Mouse (Mus musculus) stomach, embryonic 16.5 days (tissue): ENCODE data around the gene Erbb2. TPM values are rescaled to one million over a fixed set of nuclear protein-coding genes. Genes with fewer than 3 reads are reported as not detected.

ENCODE experiments used
- ATAC-seq: fragments of 200-750 bp; cut with Nextera tagmentation; 2 replicates; pipeline ENCODE4 v1.8.0; 2017; ENCODE audit warnings: moderate number of reproducible peaks, moderate TSS enrichment; ENCODE audit not compliant: insufficient read depth, low FRiP score
- H3K27ac ChIP-seq: fragments of 300-500 bp; sonication (generic); 2 replicates; pipeline ENCODE4 v1.5.1; 2014; ENCODE audit warnings: low read length
- H3K27me3 ChIP-seq: fragments of 300-500 bp; sonication (generic); 2 replicates; pipeline ENCODE4 v1.6.1; 2014; ENCODE audit warnings: low read length, control low read depth, mixed read lengths; ENCODE audit not compliant: control insufficient read depth, insufficient read depth
- H3K36me3 ChIP-seq: fragments of 300-500 bp; sonication (generic); 2 replicates; pipeline ENCODE4 v1.6.1; 2014; ENCODE audit warnings: low read length; ENCODE audit not compliant: control insufficient read depth, insufficient read depth
- H3K4me1 ChIP-seq: fragments of 300-500 bp; sonication (generic); 2 replicates; pipeline ENCODE4 v1.6.1; 2014; ENCODE audit warnings: low read length, control low read depth, mixed read lengths; ENCODE audit not compliant: control insufficient read depth, insufficient read depth
- H3K4me2 ChIP-seq: fragments of 300-500 bp; sonication (generic); 2 replicates; pipeline ENCODE4 v1.6.1; 2014; ENCODE audit warnings: low read depth, low read length, mixed read lengths
- H3K4me3 ChIP-seq: fragments of 300-500 bp; sonication (generic); replicated peaks from 2 replicates; pipeline ENCODE4 v1.5.1; 2014; ENCODE audit warnings: mild to moderate bottlenecking, low read length
- H3K9ac ChIP-seq: fragments of 300-500 bp; sonication (generic); 2 replicates; pipeline ENCODE4 v1.6.1; 2014; ENCODE audit warnings: low read length
- H3K9me3 ChIP-seq: fragments of 300-500 bp; sonication (generic); replicated peaks from 2 replicates; pipeline ENCODE4 v1.6.1; 2016; ENCODE audit warnings: low read length, control low read depth; ENCODE audit not compliant: control insufficient read depth
- WGBS: fragments of 180-500 bp; shearing (Covaris S2); extraction: QIAGEN DNeasy Blood & Tissue Kit; methylation state at CpG from one replicate; pipeline ENCODE4 v1.1.7; 2014; 5-methylcytosine and 5-hydroxymethylcytosine counted together
- polyA plus RNA-seq: library from polyadenylated mRNA; unstranded; fragments of >200 nt; fragmentation: Nextera tagmentation; extraction: Ambion mirVana; gene quantifications from 2 replicates; pipeline ENCODE4 v1.2.1, GENCODE M21; 2015

Gene Erbb2
- polyA plus RNA-seq, 1 experiment from 2014 or later: 52.1 TPM

DNA sequence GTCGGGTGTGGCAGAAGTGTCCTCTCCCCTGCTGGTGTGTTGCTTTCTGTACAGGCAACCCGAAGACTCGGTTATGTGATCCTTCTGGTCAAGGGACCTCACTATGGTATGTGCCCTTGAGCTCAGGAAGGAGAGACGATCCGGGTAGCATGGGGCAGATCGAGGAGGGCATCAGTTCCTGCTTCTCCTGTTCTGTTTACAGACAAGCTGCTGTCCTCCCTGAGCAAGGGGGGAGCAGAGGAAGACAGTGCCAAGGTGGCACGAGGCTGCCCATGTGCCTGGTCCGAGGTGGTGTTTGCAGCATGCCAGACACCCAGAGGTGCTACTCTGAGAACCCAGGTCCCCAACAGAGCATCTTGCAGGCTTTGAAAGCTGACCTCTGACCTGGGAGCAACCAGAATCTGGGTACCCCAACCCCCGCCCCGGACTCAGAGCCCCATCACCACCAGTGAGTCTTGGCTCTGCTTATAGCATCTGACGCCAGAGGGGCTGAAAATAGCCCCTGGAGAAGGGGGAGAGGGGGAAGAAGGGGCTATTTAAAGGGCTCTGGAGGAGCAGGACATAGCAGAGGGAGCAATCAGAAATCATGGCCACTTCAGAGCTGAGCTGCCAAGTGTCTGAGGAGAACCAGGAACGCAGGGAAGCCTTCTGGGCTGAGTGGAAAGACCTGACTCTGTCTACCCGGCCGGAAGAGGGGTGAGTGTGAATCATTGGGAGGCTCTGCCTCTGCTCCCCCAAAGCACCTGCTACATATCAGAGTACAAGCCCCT lies 28.8 kb upstream of the Erbb2 start, which contains the start of gene Tcap:
Tcap (plus strand) TSS at position 551 of the 770 bp plus-strand sequence.
- H3K27me3 ChIP-seq: peaks cover 24% of the 10 kb centered on the region
- no peak within 1 kb of the TSS for H3K4me2 ChIP-seq
- H3K36me3 ChIP-seq: 0 out of 2 replicates have a peak, but pooled peaks cover under 1% of the 10 kb centered on the region
- H3K27ac ChIP-seq: no peak within 1 kb of the TSS
- 64% methylated on average over 14 of the region's 14 CpGs for WGBS
- H3K4me3 ChIP-seq: no peak within 1 kb of the TSS
- H3K9ac ChIP-seq: no peak within 1 kb of the TSS
- H3K4me1 ChIP-seq: no peaks in the 10 kb centered on the region
- H3K9me3 ChIP-seq: no peaks in the 10 kb centered on the region
- no peak for ATAC-seq

DNA sequence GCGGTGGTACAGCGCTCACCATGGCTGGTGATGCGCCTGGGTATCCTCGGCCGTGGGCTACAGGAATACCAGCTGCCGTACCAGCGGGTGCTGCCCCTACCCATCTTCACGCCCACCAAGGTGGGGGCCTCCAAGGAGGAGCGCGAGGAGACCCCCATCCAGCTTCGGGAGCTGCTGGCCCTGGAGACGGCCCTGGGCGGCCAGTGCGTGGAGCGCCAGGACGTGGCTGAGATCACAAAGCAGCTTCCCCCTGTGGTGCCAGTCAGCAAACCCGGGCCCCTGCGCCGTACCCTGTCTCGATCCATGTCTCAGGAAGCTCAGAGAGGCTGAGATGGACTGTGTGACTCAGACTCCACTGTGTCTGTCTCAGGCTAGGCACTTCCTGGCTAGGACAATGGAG lies 28.1 kb upstream of the Erbb2 start:
- no peaks in the 10 kb centered on the region for H3K9me3 ChIP-seq
- H3K27me3 ChIP-seq: peaks cover 27% of the 10 kb centered on the region
- no peak overlapping the region for H3K9ac ChIP-seq
- H3K4me1 ChIP-seq: peaks cover under 1% of the 10 kb centered on the region; the same call in 1 of the 2 replicates
- no peak overlapping the region for H3K4me3 ChIP-seq
- ATAC-seq: no peak
- 77% methylated on average over 20 of the region's 20 CpGs for WGBS
- H3K27ac ChIP-seq: no peak overlapping the region
- H3K36me3 ChIP-seq: no peaks in the 10 kb centered on the region
- H3K4me2 ChIP-seq: no peak overlapping the region

DNA sequence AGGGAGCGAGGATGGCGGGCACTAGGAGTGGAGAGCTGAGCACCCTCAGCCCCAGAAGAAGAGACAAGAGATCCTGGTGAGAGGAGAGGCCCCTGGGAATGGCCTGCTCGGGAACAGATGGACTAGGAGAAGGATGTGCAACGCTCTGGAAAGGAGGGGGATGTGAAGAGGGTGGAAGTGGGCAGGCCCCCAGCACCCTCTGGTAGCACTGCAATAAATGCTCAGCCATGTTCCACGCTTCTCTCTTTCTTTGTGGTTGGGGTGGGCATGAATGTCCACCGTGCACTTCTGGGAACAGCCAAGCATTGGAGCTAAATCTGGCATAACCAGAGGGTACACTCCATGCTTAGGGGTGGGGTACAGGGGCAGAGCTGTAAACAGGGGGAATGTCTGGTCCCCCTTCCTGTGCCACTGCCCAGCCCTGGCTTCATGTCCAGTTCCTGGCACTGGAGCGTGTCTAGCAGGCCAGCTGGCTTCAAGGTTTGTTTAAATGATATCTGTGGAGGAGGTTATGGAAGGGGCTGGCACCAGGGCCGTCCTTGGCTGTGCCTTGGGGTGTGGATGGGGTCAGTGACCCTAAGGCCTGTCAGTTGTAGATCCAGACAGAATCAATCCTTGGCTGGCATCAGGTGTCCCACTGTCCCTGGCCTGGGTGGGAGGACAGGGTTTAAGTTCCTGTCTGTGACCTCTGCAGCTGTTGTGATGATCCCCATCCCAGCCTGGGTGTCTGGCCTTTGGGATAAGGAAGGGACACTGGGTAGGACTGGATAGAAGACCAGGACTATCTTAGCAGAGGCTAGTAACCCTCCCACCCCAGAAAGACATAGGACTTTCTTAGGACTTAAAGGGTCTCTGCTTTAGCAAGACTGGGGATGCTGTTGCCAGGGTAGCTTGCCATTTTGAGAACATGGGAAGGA lies 27.3 kb upstream of the Erbb2 start:
- WGBS: 65% methylated on average over 8 of the region's 8 CpGs
- no peak for ATAC-seq
- peaks cover 27% of the 10 kb centered on the region for H3K27me3 ChIP-seq

DNA sequence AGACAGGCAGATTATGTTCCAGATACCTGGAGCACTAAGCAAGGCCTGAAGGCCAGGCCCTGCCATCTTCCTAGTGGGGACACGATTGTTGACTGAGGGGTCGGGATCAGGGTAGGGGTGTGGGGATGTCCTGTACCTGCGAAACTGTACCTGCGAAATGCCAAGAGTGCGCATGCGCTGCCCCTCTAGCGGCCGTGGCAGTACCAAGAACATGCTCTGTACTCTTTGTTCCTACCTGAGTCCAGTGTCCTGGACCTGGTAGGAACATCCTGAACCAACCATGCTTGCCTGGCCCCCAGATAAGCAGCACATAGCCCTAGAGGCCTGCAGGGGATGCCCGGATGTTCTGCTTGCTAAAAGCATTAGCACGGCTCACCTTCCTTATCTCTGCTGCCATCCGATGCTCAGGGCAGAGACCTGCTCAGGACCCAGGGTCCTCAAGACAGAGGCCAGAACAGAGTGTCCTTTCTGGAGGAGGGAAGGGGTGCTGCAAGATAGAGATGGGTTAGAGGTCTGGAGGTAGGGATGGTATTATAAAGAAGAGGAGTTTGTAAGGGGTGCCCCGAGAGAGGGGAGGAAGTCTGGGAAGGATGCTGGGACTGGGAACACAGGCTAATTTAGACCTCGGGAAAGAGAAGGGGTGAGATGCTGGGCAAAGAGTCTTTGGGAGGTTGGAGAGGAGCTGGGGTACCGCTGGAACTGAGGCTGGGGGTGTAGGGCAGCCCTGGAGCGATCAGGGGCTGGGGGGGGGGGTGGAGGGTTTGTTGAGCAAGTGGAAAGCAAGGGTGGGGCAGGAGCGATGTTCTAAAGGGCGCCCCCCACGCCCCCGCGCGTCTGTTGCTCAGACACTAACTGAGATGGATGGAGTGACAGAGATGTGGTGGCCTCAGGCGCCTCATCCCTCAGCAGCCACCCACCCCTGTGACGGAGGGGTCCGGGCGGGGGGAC lies 26.4 kb upstream of the Erbb2 start, which contains the start of gene Pnmt:
Pnmt (plus strand) TSS at position 813 of the 948 bp plus-strand sequence.
- peaks cover 27% of the 10 kb centered on the region for H3K27me3 ChIP-seq
- ATAC-seq: no peak
- no peaks in the 10 kb centered on the region for H3K9me3 ChIP-seq
- H3K36me3 ChIP-seq: no peaks in the 10 kb centered on the region
- H3K27ac ChIP-seq: no peak within 1 kb of the TSS
- H3K4me3 ChIP-seq: no peak within 1 kb of the TSS
- no peak within 1 kb of the TSS for H3K9ac ChIP-seq
- peaks cover 2% of the 10 kb centered on the region; the same call in 1 of the 2 replicates for H3K4me1 ChIP-seq
- peak within 1 kb of the TSS; percentile 24; the same call in 1 of the 2 replicates for H3K4me2 ChIP-seq
- 42% methylated on average over 25 of the region's 25 CpGs for WGBS

More for the DNA sequence above, 27.3 kb upstream of the Erbb2 start:
- Histone ChIP-seq H3K9me3 (no peaks in the 10 kb centered on the region), H3K27ac (no peak overlapping the region), H3K4me2 (no peak overlapping the region), H3K4me1 (peaks cover 2% of the 10 kb centered on the region; the same call in 1 of the 2 replicates), H3K36me3 (no peaks in the 10 kb centered on the region), H3K4me3 (no peak overlapping the region), H3K9ac (no peak overlapping the region)

DNA sequence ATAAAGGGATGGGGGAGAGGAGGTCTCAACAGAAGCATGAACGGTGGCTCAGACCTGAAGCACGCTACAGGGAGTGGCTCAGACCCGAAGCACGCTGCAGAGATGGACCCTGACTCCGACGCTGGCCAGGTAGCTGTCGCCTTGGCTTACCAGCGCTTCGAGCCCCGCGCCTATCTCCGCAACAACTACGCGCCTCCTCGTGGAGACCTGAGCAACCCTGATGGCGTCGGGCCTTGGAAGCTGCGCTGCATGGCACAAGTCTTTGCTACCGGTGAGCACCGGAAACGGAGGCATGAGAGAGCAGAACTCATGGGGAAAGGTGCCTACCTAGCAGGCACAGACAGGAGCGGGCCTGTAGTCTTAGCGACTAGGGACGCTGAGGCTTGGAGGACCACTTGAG lies 25.7 kb upstream of the Erbb2 start:
- WGBS: 13% methylated on average over 24 of the region's 24 CpGs
- no peak for ATAC-seq
- Histone ChIP-seq H3K27me3 (peaks cover 27% of the 10 kb centered on the region), H3K36me3 (no peaks in the 10 kb centered on the region), H3K9ac (no peak overlapping the region), H3K4me2 (peak overlapping the region; percentile 24; the same call in 1 of the 2 replicates), H3K4me1 (peaks cover 2% of the 10 kb centered on the region; the same call in 1 of the 2 replicates), H3K27ac (no peak overlapping the region), H3K9me3 (no peaks in the 10 kb centered on the region), H3K4me3 (no peak overlapping the region)

DNA sequence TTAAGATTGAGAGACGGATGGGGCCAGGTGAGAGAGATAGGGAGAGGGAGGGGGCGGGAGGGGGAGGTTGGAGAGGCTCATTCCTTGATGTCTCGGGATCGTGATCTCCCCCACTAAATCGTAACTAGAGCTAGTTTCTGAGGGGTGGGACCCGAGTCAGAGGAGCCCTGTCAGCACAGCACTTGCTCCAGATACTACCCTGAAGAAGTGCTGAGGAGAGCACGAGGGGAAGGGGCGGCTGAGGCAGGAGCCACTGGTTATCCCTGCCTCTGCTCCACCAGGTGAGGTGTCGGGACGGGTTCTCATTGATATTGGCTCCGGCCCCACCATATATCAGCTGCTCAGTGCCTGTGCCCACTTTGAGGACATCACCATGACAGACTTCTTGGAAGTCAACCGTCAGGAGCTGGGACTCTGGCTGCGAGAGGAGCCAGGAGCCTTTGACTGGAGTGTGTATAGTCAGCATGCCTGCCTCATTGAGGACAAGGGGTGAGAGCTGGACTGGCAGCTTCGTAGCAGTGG lies 25.2 kb upstream of the Erbb2 start:
- peaks cover 6% of the 10 kb centered on the region for H3K4me1 ChIP-seq
- no peaks in the 10 kb centered on the region for H3K36me3 ChIP-seq
- H3K27me3 ChIP-seq: peaks cover 27% of the 10 kb centered on the region
- 48% methylated on average over 14 of the region's 14 CpGs for WGBS
- H3K4me2 ChIP-seq: no peak overlapping the region
- no peak overlapping the region for H3K27ac ChIP-seq
- no peak for ATAC-seq
- no peaks in the 10 kb centered on the region for H3K9me3 ChIP-seq
- no peak overlapping the region for H3K9ac ChIP-seq
- no peak overlapping the region for H3K4me3 ChIP-seq

DNA sequence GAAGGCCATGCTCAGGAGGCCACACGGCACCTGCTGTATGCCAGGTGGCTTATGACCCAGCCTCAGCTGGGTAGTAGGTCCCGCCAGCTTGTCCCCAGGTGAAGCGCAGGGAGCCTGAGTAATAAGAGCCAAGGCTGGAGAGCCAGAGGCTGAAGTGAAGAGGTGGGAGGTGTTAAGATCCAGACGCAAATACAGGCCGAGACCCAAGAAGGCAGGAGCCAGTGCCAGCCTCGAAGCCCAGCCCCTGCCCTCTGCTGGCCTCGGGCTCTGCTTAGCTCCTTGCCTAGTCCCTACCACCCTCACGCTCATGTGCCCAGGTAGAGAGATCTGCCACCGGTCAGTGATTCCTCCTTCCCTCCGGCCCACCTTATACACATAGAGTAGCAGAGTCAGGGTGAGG lies 24.0 kb upstream of the Erbb2 start:
- peaks cover 17% of the 10 kb centered on the region for H3K4me1 ChIP-seq
- H3K9ac ChIP-seq: no peak overlapping the region
- no peak overlapping the region for H3K4me3 ChIP-seq
- no peaks in the 10 kb centered on the region for H3K36me3 ChIP-seq
- H3K4me2 ChIP-seq: no peak overlapping the region
- H3K27me3 ChIP-seq: peaks cover 27% of the 10 kb centered on the region
- no peaks in the 10 kb centered on the region for H3K9me3 ChIP-seq
- no peak overlapping the region for H3K27ac ChIP-seq
- no peak for ATAC-seq
- WGBS: 79% methylated on average over 10 of the region's 10 CpGs

DNA sequence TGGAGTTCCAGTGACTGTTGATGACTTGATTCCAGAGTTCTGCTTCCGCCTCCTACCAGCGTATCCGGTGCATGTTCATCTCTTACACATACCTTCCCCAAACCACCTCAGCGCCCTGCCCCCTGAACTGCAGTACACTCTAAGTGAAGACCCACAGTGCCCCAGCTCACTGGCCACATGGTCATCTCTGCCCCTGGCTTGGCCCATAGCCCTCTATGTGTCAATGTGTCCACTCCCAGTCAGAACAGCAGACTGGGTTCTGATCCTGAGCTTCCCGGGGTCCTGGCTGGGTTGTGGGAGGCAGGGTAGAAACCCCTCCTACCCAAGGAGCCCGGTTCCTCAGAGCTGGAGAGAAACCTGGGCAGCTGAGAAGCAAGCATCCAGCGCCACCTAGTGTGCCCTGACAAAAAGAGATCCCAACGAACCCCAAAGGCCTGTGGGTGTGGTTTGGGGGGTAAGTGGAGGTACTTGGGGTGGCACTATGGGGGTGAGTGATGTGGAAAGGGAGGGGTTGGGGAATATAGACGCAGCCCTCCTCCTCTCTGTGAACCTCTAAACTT lies 23.0 kb upstream of the Erbb2 start:
- no peaks in the 10 kb centered on the region for H3K9me3 ChIP-seq
- H3K4me2 ChIP-seq: no peak overlapping the region
- no peak overlapping the region for H3K4me3 ChIP-seq
- no peaks in the 10 kb centered on the region for H3K36me3 ChIP-seq
- no peak for ATAC-seq
- no peak overlapping the region; the same call in 1 of the 2 replicates for H3K9ac ChIP-seq
- peaks cover 27% of the 10 kb centered on the region for H3K27me3 ChIP-seq
- peaks cover 27% of the 10 kb centered on the region for H3K4me1 ChIP-seq
- 27% methylated on average over 9 of the region's 9 CpGs for WGBS
- no peak overlapping the region for H3K27ac ChIP-seq
